Mouse (Mus musculus) kidney, embryonic 16.5 days (tissue): ENCODE results near the gene Hist1h2bh. TPM values are rescaled to one million over a fixed set of nuclear protein-coding genes. Genes with fewer than 3 reads are reported as not detected.
"Not testable (repeated sequence)": the region's sequence is repeated elsewhere in the genome, so short reads cannot be mapped to it uniquely, and the experiment has no call there.

Experiments used
- ATAC-seq: fragments of 200-750 bp; cut with Nextera tagmentation; 2 replicates; pipeline ENCODE4 v1.8.0; 2017; ENCODE audit warnings: moderate TSS enrichment; ENCODE audit not compliant: low FRiP score, low TSS enrichment
- H3K27ac ChIP-seq: fragments of 300-500 bp; sonication (generic); 2 replicates; pipeline ENCODE4 v1.5.1; 2014; ENCODE audit warnings: low read length
- H3K27me3 ChIP-seq: fragments of 300-500 bp; sonication (generic); 2 replicates; pipeline ENCODE4 v1.6.1; 2014; ENCODE audit warnings: low read length, control low read depth, mixed read lengths; ENCODE audit not compliant: insufficient read depth
- H3K36me3 ChIP-seq: fragments of 300-500 bp; sonication (generic); 2 replicates; pipeline ENCODE4 v1.6.1; 2014; ENCODE audit warnings: low read length, control low read depth, mixed read lengths; ENCODE audit not compliant: insufficient read depth
- H3K4me1 ChIP-seq: fragments of 300-500 bp; sonication (generic); 2 replicates; pipeline ENCODE4 v1.6.1; 2014; ENCODE audit warnings: low read length, control low read depth, mixed read lengths; ENCODE audit not compliant: insufficient read depth
- H3K4me2 ChIP-seq: fragments of 300-500 bp; sonication (generic); replicated peaks from 2 replicates; pipeline ENCODE4 v1.6.1; 2014; ENCODE audit warnings: low read depth, low read length
- H3K4me3 ChIP-seq: fragments of 300-500 bp; sonication (generic); 2 replicates; pipeline ENCODE4 v1.5.1; 2014; ENCODE audit warnings: mild to moderate bottlenecking, low read length
- H3K9ac ChIP-seq: fragments of 300-500 bp; sonication (generic); replicated peaks from 2 replicates; pipeline ENCODE4 v1.6.1; 2014; ENCODE audit warnings: low read length
- H3K9me3 ChIP-seq: fragments of 300-500 bp; sonication (generic); 2 replicates; pipeline ENCODE4 v1.6.1; 2016; ENCODE audit warnings: low read length, control low read depth
- WGBS: fragments of 180-500 bp; shearing (Covaris S2); extraction: QIAGEN DNeasy Blood & Tissue Kit; methylation state at CpG from one replicate; pipeline ENCODE4 v1.1.7; 2014; 5-methylcytosine and 5-hydroxymethylcytosine counted together
- polyA plus RNA-seq: library from polyadenylated mRNA; unstranded; fragments of >200 nt; fragmentation: Nextera tagmentation; extraction: Ambion mirVana; gene quantifications from 2 replicates; pipeline ENCODE4 v1.2.1, GENCODE M21; 2015

The Hist1h2bh gene
- polyA plus RNA-seq, 1 experiment from 2014 or later = 0.64 TPM

- Histone ChIP-seq H3K27ac (peak overlapping the region; percentile 100), H3K9me3 (no peaks in the 10 kb centered on the region), H3K4me1 (no peaks in the 10 kb centered on the region; the same call in 1 of the 2 replicates), H3K4me3 (peak overlapping the region; percentile 37), H3K36me3 (no peaks in the 10 kb centered on the region), H3K27me3 (no peaks in the 10 kb centered on the region), H3K4me2 (peak overlapping the region; percentile 77), H3K9ac (peak overlapping the region; percentile 74)
- 3% methylated on average over 18 of the region's 18 CpGs for WGBS
- peak; percentile 64 for ATAC-seq
Measured at GRCm38 (mm10) chr13:23562699-23563462, 19.7 kb upstream of the Hist1h2bh start.

GRCm38 (mm10) chr13:23561883-23562659 is 18.9 kb upstream of the Hist1h2bh start, which contains the start of gene Hist1h3e:
Hist1h3e (minus strand) TSS chr13:23562369.
- ATAC-seq = peak; percentile 95
- WGBS = 1% methylated on average over 55 of the region's 67 CpGs
- not testable (repeated sequence) for H3K36me3 ChIP-seq, H3K9me3 ChIP-seq, H3K4me1 ChIP-seq, H3K27me3 ChIP-seq
- Histone ChIP-seq H3K4me2 (peak within 1 kb of the TSS; percentile 77), H3K4me3 (peak within 1 kb of the TSS; percentile 47), H3K27ac (peak within 1 kb of the TSS; percentile 100), H3K9ac (peak within 1 kb of the TSS; percentile 74)

GRCm38 (mm10) chr13:23561531-23561882 is 18.3 kb upstream of the Hist1h2bh start:
- 0% methylated on average over 2 of the region's 5 CpGs for WGBS
- Histone ChIP-seq H3K27ac (peak overlapping the region; percentile 100), H3K4me3 (peak overlapping the region; percentile 47), H3K4me2 (peak overlapping the region; percentile 77)
- not testable (repeated sequence) for H3K27me3 ChIP-seq, ATAC-seq, H3K36me3 ChIP-seq, H3K9ac ChIP-seq, H3K9me3 ChIP-seq, H3K4me1 ChIP-seq

- not testable (repeated sequence) for H3K9ac ChIP-seq, H3K4me3 ChIP-seq, ATAC-seq, H3K4me1 ChIP-seq, H3K36me3 ChIP-seq, H3K9me3 ChIP-seq, H3K27me3 ChIP-seq
- Histone ChIP-seq H3K27ac (peak overlapping the region; percentile 43; the same call in 1 of the 2 replicates), H3K4me2 (0 out of 2 replicates have a peak overlapping the region, but pooled peaks have one; percentile 23)
- WGBS = 4% methylated on average over 2 of the region's 2 CpGs
Measured at GRCm38 (mm10) chr13:23560699-23561098, 17.5 kb upstream of the Hist1h2bh start.

GRCm38 (mm10) chr13:23556906-23557305 is 13.7 kb upstream of the Hist1h2bh start:
- Histone ChIP-seq H3K9ac (peak overlapping the region; percentile 46; the same call in 1 of the 2 replicates), H3K4me1 (peaks cover 12% of the 10 kb centered on the region), H3K4me3 (peak overlapping the region; percentile 5; the same call in 1 of the 2 replicates), H3K9me3 (no peaks in the 10 kb centered on the region), H3K27ac (peak overlapping the region; percentile 76), H3K4me2 (peak overlapping the region; percentile 60), H3K27me3 (no peaks in the 10 kb centered on the region), H3K36me3 (no peaks in the 10 kb centered on the region)
- 72% methylated on average over 3 of the region's 3 CpGs for WGBS
- no peak for ATAC-seq

GRCm38 (mm10) chr13:23555839-23556416 is 12.7 kb upstream of the Hist1h2bh start:
- H3K27me3 ChIP-seq = no peaks in the 10 kb centered on the region
- peaks cover 13% of the 10 kb centered on the region for H3K4me1 ChIP-seq
- H3K36me3 ChIP-seq = no peaks in the 10 kb centered on the region
- peak overlapping the region; percentile 60 for H3K4me2 ChIP-seq
- H3K27ac ChIP-seq = peak overlapping the region; percentile 99
- WGBS = under 1% methylated on average over 18 of the region's 18 CpGs
- H3K4me3 ChIP-seq = peak overlapping the region; percentile 52
- H3K9ac ChIP-seq = peak overlapping the region; percentile 74
- H3K9me3 ChIP-seq = no peaks in the 10 kb centered on the region
- ATAC-seq = peak; percentile 89

GRCm38 (mm10) chr13:23554925-23555838 is 12.0 kb upstream of the Hist1h2bh start:
- Histone ChIP-seq H3K27ac (peak overlapping the region; percentile 99), H3K9ac (peak overlapping the region; percentile 74), H3K27me3 (no peaks in the 10 kb centered on the region), H3K36me3 (no peaks in the 10 kb centered on the region), H3K9me3 (no peaks in the 10 kb centered on the region), H3K4me1 (peaks cover 18% of the 10 kb centered on the region), H3K4me3 (peak overlapping the region; percentile 52), H3K4me2 (peak overlapping the region; percentile 60)
- ATAC-seq = peak; percentile 91
- under 1% methylated on average over 45 of the region's 54 CpGs for WGBS

- WGBS = 19% methylated on average over 9 of the region's 9 CpGs
Measured at GRCm38 (mm10) chr13:23554393-23554792, 11.2 kb upstream of the Hist1h2bh start.

GRCm38 (mm10) chr13:23552962-23553361 is 9.8 kb upstream of the Hist1h2bh start, which contains the start of gene Hist1h1d:
Hist1h1d (plus strand) TSS chr13:23553262.
- H3K4me2 ChIP-seq = peak within 1 kb of the TSS; percentile 68
- H3K4me3 ChIP-seq = no peak within 1 kb of the TSS
- no peak for ATAC-seq
- peak within 1 kb of the TSS; percentile 99 for H3K27ac ChIP-seq
- no peaks in the 10 kb centered on the region for H3K36me3 ChIP-seq
- peaks cover 18% of the 10 kb centered on the region for H3K4me1 ChIP-seq
- no peaks in the 10 kb centered on the region for H3K9me3 ChIP-seq
- H3K9ac ChIP-seq = no peak within 1 kb of the TSS; the same call in 1 of the 2 replicates
- H3K27me3 ChIP-seq = no peaks in the 10 kb centered on the region

More at GRCm38 (mm10) chr13:23554393-23554792, 11.2 kb upstream of the Hist1h2bh start:
- peaks cover 18% of the 10 kb centered on the region for H3K4me1 ChIP-seq
- no peak for ATAC-seq
- H3K9ac ChIP-seq = peak overlapping the region; percentile 74
- no peaks in the 10 kb centered on the region for H3K27me3 ChIP-seq
- H3K4me3 ChIP-seq = peak overlapping the region; percentile 52
- no peaks in the 10 kb centered on the region for H3K36me3 ChIP-seq
- H3K9me3 ChIP-seq = no peaks in the 10 kb centered on the region
- peak overlapping the region; percentile 60 for H3K4me2 ChIP-seq
- peak overlapping the region; percentile 99 for H3K27ac ChIP-seq
